Mouse (Mus musculus) midbrain, embryonic 14.5 days (tissue): ENCODE data around the gene Map1a. TPM values are rescaled to one million over a fixed set of nuclear protein-coding genes. Genes with fewer than 3 reads are reported as not detected.

Experiments used
- polyA plus RNA-seq: library from polyadenylated mRNA; unstranded; fragments of >200 nt; fragmentation: Nextera tagmentation; extraction: Ambion mirVana; gene quantifications from 2 replicates; pipeline ENCODE4 v1.2.1, GENCODE M21; 2014

Map1a gene
- polyA plus RNA-seq, 1 experiment from 2014 or later: 25.7 TPM

Other genes starting within 250 kb of the Map1a start
- gene Tgm5, start 203.8 kb upstream of the Map1a start, polyA plus RNA-seq: not detected in 2 replicates
- not detected in 2 replicates for gene Tgm7, start 179.8 kb upstream of the Map1a start, polyA plus RNA-seq
- gene Adal, start 149.2 kb upstream of the Map1a start, polyA plus RNA-seq: 30.7 and 40.0 TPM in 2 replicates
- gene Lcmt2, start 148.9 kb upstream of the Map1a start, polyA plus RNA-seq: 18.2 and 23.3 TPM in 2 replicates
- 35.9 and 49.2 TPM in 2 replicates for gene Tubgcp4, start 118.9 kb upstream of the Map1a start, polyA plus RNA-seq
- 8.0 and 9.3 TPM in 2 replicates for gene Zscan29, start 118.5 kb upstream of the Map1a start, polyA plus RNA-seq
- gene Trp53bp1, start 18.2 kb upstream of the Map1a start, polyA plus RNA-seq: 146 and 193 TPM in 2 replicates
- gene Ppip5k1, start 65.8 kb downstream of the Map1a start, polyA plus RNA-seq: 14.9 and 19.7 TPM in 2 replicates
- 40.0 and 47.3 TPM in 2 replicates for gene Ckmt1, start 68.1 kb downstream of the Map1a start, polyA plus RNA-seq
- gene Strc, start 97.6 kb downstream of the Map1a start, polyA plus RNA-seq: not detected in 2 replicates
- gene Pdia3, start 124.2 kb downstream of the Map1a start, polyA plus RNA-seq: 238 and 249 TPM in 2 replicates
- 2.9 and 4.5 TPM in 2 replicates for gene Catsper2, start 124.2 kb downstream of the Map1a start, polyA plus RNA-seq
- 1.4 and 2.0 TPM in 2 replicates for gene Ell3, start 154.7 kb downstream of the Map1a start, polyA plus RNA-seq
- gene Serf2, start 159.6 kb downstream of the Map1a start, polyA plus RNA-seq: 352 and 382 TPM in 2 replicates
- 92.4 and 102 TPM in 2 replicates for gene Hypk, start 163.7 kb downstream of the Map1a start, polyA plus RNA-seq
- gene Serinc4, start 167.2 kb downstream of the Map1a start, polyA plus RNA-seq: 1.8 TPM in 2 replicates
- 74.5 and 75.5 TPM in 2 replicates for gene Mfap1b, start 184.5 kb downstream of the Map1a start, polyA plus RNA-seq
- gene Mfap1a, start 217.1 kb downstream of the Map1a start, polyA plus RNA-seq: 26.7 and 31.4 TPM in 2 replicates
- 3.6 and 5.4 TPM in 2 replicates for gene Wdr76, start 217.1 kb downstream of the Map1a start, polyA plus RNA-seq